Comparison of ENCODE assay signal across 26 mouse cellular contexts in the genomic region with DNA sequence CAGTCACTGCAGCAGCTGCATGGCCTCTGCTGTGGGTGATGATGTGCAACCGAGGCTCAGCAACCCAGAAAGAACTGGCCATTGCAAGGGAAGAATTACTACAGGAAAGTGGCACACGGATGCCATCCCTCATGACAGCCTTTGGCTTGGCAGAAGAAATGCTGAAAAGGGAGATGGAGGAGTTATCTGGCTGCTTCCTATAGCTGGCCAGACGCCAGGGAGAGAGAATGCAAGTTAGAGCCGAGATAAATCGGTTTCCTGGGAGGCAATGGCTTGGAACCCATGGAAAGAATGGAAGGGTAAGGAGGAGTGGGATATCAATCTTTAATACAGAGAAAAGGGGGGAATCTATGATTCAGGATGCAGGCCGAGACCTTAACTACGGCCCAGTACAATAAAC. TPM values are rescaled to one million over a fixed set of nuclear protein-coding genes. Genes with fewer than 3 reads are reported as not detected.
A peak's percentile ranks its signal among the peaks of the same experiment; 100 is the strongest.
DNase-seq lines count a peak whose midpoint lies in the region; ATAC-seq and TF ChIP-seq lines count a peak whose summit lies in the region.
"Had no signal": no experiment of that assay in that cellular context is flagged by ENCODE, and none has a peak within 500 bp of the region (broad histone marks: within the 10 kb centered on the region; RNA-seq: fewer than 3 reads in every experiment).

No protein-coding gene starts in this region.

- no peak for ATAC-seq in forebrain, embryonic 13.5 days
- no peak for ATAC-seq in forebrain, embryonic 15.5 days (replicated peaks)
- no peak for ATAC-seq in hindbrain, postnatal 0 days
- ATAC-seq in hindbrain, embryonic 14.5 days (ENCODE audit: low FRiP score), result no peak
- ATAC-seq in neural tube, embryonic 13.5 days (ENCODE audit: low read depth), result no peak
- ATAC-seq: activated CD4-positive, CD25-positive, alpha-beta regulatory T cell, adult 4 months had no signal

- no peaks in the 10 kb centered on the region for H3K9me3 ChIP-seq in forebrain, embryonic 13.5 days (replicated peaks)
- H3K9me3 ChIP-seq in forebrain, embryonic 15.5 days, result no peaks in the 10 kb centered on the region
- no peaks in the 10 kb centered on the region for H3K9me3 ChIP-seq in hindbrain, postnatal 0 days (ENCODE audit: low read length)
- H3K9me3 ChIP-seq in hindbrain, embryonic 14.5 days (ENCODE audit: control insufficient read depth, low read length), result no peaks in the 10 kb centered on the region
- no peaks in the 10 kb centered on the region for H3K9me3 ChIP-seq in neural tube, embryonic 13.5 days
- H3K9me3 ChIP-seq: forebrain, embryonic 10.5 days; limb, embryonic 13.5 days; liver, embryonic 13.5 days; lung, embryonic 15.5 days had no signal

- H3K27ac ChIP-seq in forebrain, embryonic 13.5 days, result 0 out of 2 replicates have a peak overlapping the region, but pooled peaks have one; percentile 3
- no peak overlapping the region for H3K27ac ChIP-seq in forebrain, embryonic 15.5 days (replicated peaks)
- no peak overlapping the region for H3K27ac ChIP-seq in hindbrain, postnatal 0 days
- no peak overlapping the region for H3K27ac ChIP-seq in hindbrain, embryonic 14.5 days
- peak overlapping the region; percentile 52; the same call in 1 of the 2 replicates for H3K27ac ChIP-seq in neural tube, embryonic 13.5 days (replicated peaks)
- H3K27ac ChIP-seq: forebrain, embryonic 10.5 days; layer of hippocampus, adult 2 months; limb, embryonic 13.5 days; liver, embryonic 13.5 days; lung, embryonic 15.5 days; macrophage had no signal

- H3K9ac ChIP-seq in forebrain, embryonic 13.5 days, result no peak overlapping the region
- H3K9ac ChIP-seq in forebrain, embryonic 15.5 days (replicated peaks), result no peak overlapping the region
- H3K9ac ChIP-seq in hindbrain, postnatal 0 days (replicated peaks; ENCODE audit: low read length), result no peak overlapping the region
- no peak overlapping the region for H3K9ac ChIP-seq in hindbrain, embryonic 14.5 days
- H3K9ac ChIP-seq in neural tube, embryonic 13.5 days, result no peak overlapping the region
- H3K9ac ChIP-seq: limb, embryonic 13.5 days; liver, embryonic 13.5 days; lung, embryonic 15.5 days had no signal

- no peak for TF ChIP-seq CTCF in hindbrain, postnatal 0 days (IDR thresholded peaks at IDR 0.05; ENCODE audit: low read depth)

- peak; percentile 25 for DNase-seq in hindbrain, postnatal 0 days (ENCODE audit: low spot score)
- DNase-seq in hindbrain, embryonic 14.5 days (ENCODE audit: low spot score), result no peak
- DNase-seq in neural tube, embryonic 10.5 days (ENCODE audit: extremely low spot score, low spot score), result no peak
- peak; percentile 47 for DNase-seq in right cerebral cortex, postnatal 4 days
- no peak for DNase-seq in urinary bladder, postnatal 10 days (ENCODE audit: low spot score)
- DNase-seq: adrenal gland, postnatal 25 days; cerebellum, adult 2 months; heart, postnatal 10 days; kidney, adult 8-10 months; kidney, postnatal 14 days; layer of hippocampus, postnatal 36 days; liver, embryonic 13.5 days; spleen, adult 18-20 months; thymus, postnatal 25 days had no signal

- H3K4me2 ChIP-seq in forebrain, embryonic 13.5 days, result no peak overlapping the region
- H3K4me2 ChIP-seq in forebrain, embryonic 15.5 days (replicated peaks), result no peak overlapping the region
- no peak overlapping the region for H3K4me2 ChIP-seq in hindbrain, postnatal 0 days (ENCODE audit: low read depth, low read length)
- no peak overlapping the region for H3K4me2 ChIP-seq in hindbrain, embryonic 14.5 days (replicated peaks)
- no peak overlapping the region for H3K4me2 ChIP-seq in neural tube, embryonic 13.5 days
- H3K4me2 ChIP-seq: heart, embryonic 11.5 days; limb, embryonic 13.5 days; liver, embryonic 13.5 days; lung, embryonic 15.5 days; midbrain, embryonic 11.5 days had no signal

- H3K4me3 ChIP-seq in forebrain, embryonic 13.5 days, result no peak overlapping the region
- H3K4me3 ChIP-seq in forebrain, embryonic 15.5 days, result no peak overlapping the region
- H3K4me3 ChIP-seq in hindbrain, postnatal 0 days (ENCODE audit: low read length), result no peak overlapping the region
- no peak overlapping the region for H3K4me3 ChIP-seq in hindbrain, embryonic 14.5 days (replicated peaks; ENCODE audit: low read length)
- no peak overlapping the region for H3K4me3 ChIP-seq in neural tube, embryonic 13.5 days
- H3K4me3 ChIP-seq: forebrain, embryonic 10.5 days; layer of hippocampus, adult 2 months; limb, embryonic 13.5 days; liver, embryonic 13.5 days; lung, embryonic 15.5 days had no signal

- no peaks in the 10 kb centered on the region for H3K36me3 ChIP-seq in forebrain, embryonic 13.5 days (ENCODE audit: poor library complexity, severe bottlenecking)
- H3K36me3 ChIP-seq in forebrain, embryonic 15.5 days, result no peaks in the 10 kb centered on the region
- H3K36me3 ChIP-seq in hindbrain, postnatal 0 days (ENCODE audit: insufficient read depth, low read length), result no peaks in the 10 kb centered on the region
- no peaks in the 10 kb centered on the region for H3K36me3 ChIP-seq in hindbrain, embryonic 14.5 days (replicated peaks; ENCODE audit: control insufficient read depth, insufficient read depth)
- no peaks in the 10 kb centered on the region for H3K36me3 ChIP-seq in neural tube, embryonic 13.5 days
- H3K36me3 ChIP-seq: forebrain, embryonic 10.5 days; limb, embryonic 13.5 days; liver, embryonic 13.5 days; lung, embryonic 15.5 days had no signal

- H3K27me3 ChIP-seq in forebrain, embryonic 13.5 days, result no peaks in the 10 kb centered on the region
- H3K27me3 ChIP-seq in forebrain, embryonic 15.5 days, result no peaks in the 10 kb centered on the region
- H3K27me3 ChIP-seq in hindbrain, postnatal 0 days (ENCODE audit: insufficient read depth, low read length), result no peaks in the 10 kb centered on the region
- no peaks in the 10 kb centered on the region for H3K27me3 ChIP-seq in hindbrain, embryonic 14.5 days (ENCODE audit: control insufficient read depth, insufficient read depth, low read length)
- no peaks in the 10 kb centered on the region for H3K27me3 ChIP-seq in neural tube, embryonic 13.5 days
- H3K27me3 ChIP-seq: limb, embryonic 13.5 days; liver, embryonic 13.5 days; lung, embryonic 15.5 days had no signal

- 74% methylated on average over 7 of the region's 7 CpGs for WGBS in forebrain, embryonic 13.5 days
- WGBS in forebrain, embryonic 15.5 days, result 67% methylated on average over 7 of the region's 7 CpGs
- 34% methylated on average over 7 of the region's 7 CpGs for WGBS in hindbrain, postnatal 0 days
- 58% methylated on average over 7 of the region's 7 CpGs for WGBS in hindbrain, embryonic 14.5 days
- 56% methylated on average over 7 of the region's 7 CpGs for WGBS in neural tube, embryonic 13.5 days

- H3K4me1 ChIP-seq in forebrain, embryonic 13.5 days, result peaks cover 33% of the 10 kb centered on the region
- peaks cover 3% of the 10 kb centered on the region for H3K4me1 ChIP-seq in forebrain, embryonic 15.5 days
- no peaks in the 10 kb centered on the region for H3K4me1 ChIP-seq in hindbrain, postnatal 0 days (ENCODE audit: insufficient read depth, low read length)
- H3K4me1 ChIP-seq in hindbrain, embryonic 14.5 days (replicated peaks; ENCODE audit: control insufficient read depth, insufficient read depth, low read length), result 0 out of 2 replicates have a peak, but pooled peaks cover 12% of the 10 kb centered on the region
- peaks cover 51% of the 10 kb centered on the region for H3K4me1 ChIP-seq in neural tube, embryonic 13.5 days (replicated peaks)
- H3K4me1 ChIP-seq: liver, embryonic 13.5 days; lung, embryonic 15.5 days had no signal

RNA-seq across cellular contexts. Expression of a gene that starts 4.6 kb away (rescaled TPM):
- polyA plus RNA-seq in forebrain, embryonic 13.5 days (2015; fragmentation: Nextera tagmentation; extraction: Ambion mirVana), result 2.0 and 4.2 TPM in 2 replicates
- polyA plus RNA-seq in forebrain, embryonic 15.5 days (2015; fragmentation: Nextera tagmentation; extraction: Ambion mirVana), result 4.9 and 6.9 TPM in 2 replicates
- total RNA-seq in hindbrain, postnatal 0 days (2014; rRNA removed), result 2.4 and 19.4 TPM in 2 replicates
- 8.9 and 12.4 TPM in 2 replicates for polyA plus RNA-seq in hindbrain, postnatal 0 days (2015; fragmentation: Nextera tagmentation; extraction: Ambion mirVana)
- 9.7 and 18.2 TPM in 2 replicates for polyA plus RNA-seq in hindbrain, embryonic 14.5 days (2014; fragmentation: Nextera tagmentation; extraction: Ambion mirVana)
- 4.9 and 12.3 TPM in 2 replicates for polyA plus RNA-seq in neural tube, embryonic 13.5 days (2015; fragmentation: Nextera tagmentation; extraction: Ambion mirVana)
- total RNA-seq: adrenal gland, postnatal 25 days; gastrocnemius, adult 18-20 months; heart, postnatal 10 days; layer of hippocampus, adult 2 months; layer of hippocampus, postnatal 36 days had no signal
- polyA plus RNA-seq: liver, embryonic 13.5 days; macrophage had no signal

RNA-seq across cellular contexts. Expression of a gene that starts 48.3 kb away (rescaled TPM):
- 1.2 and 1.3 TPM in 2 replicates for polyA plus RNA-seq in forebrain, embryonic 13.5 days (2015; fragmentation: Nextera tagmentation; extraction: Ambion mirVana)
- polyA plus RNA-seq in forebrain, embryonic 15.5 days (2015; fragmentation: Nextera tagmentation; extraction: Ambion mirVana), result 1.4 and 2.4 TPM in 2 replicates
- 19.2 and 43.1 TPM in 2 replicates for total RNA-seq in hindbrain, postnatal 0 days (2014; rRNA removed)
- polyA plus RNA-seq in hindbrain, postnatal 0 days (2015; fragmentation: Nextera tagmentation; extraction: Ambion mirVana), result 1.9 and 4.8 TPM in 2 replicates
- 2.5 and 2.7 TPM in 2 replicates for polyA plus RNA-seq in hindbrain, embryonic 14.5 days (2014; fragmentation: Nextera tagmentation; extraction: Ambion mirVana)
- polyA plus RNA-seq in neural tube, embryonic 13.5 days (2015; fragmentation: Nextera tagmentation; extraction: Ambion mirVana), result 2.8 and 3.0 TPM in 2 replicates

Comparison
In these comparisons a context has a peak if more than half of its experiments do, and no peak if none do; other contexts are left out.
1. H3K27ac ChIP-seq: peak in forebrain, embryonic 13.5 days (single experiment) and neural tube, embryonic 13.5 days (single experiment); none in forebrain, embryonic 15.5 days (single experiment), hindbrain, postnatal 0 days (single experiment) and hindbrain, embryonic 14.5 days (single experiment).
2. DNase-seq: peak in hindbrain, postnatal 0 days (single experiment) and right cerebral cortex, postnatal 4 days (single experiment); none in hindbrain, embryonic 14.5 days (single experiment), neural tube, embryonic 10.5 days (single experiment) and urinary bladder, postnatal 10 days (single experiment).